Mouse (Mus musculus): ENCODE measurements around the gene Rsph1. TPM values are rescaled to one million over a fixed set of nuclear protein-coding genes. Genes with fewer than 3 reads are reported as not detected.

Gene Rsph1
- polyA plus RNA-seq, 1 experiment from 2014 or later = 2.6 TPM

- 0 out of 2 replicates have a peak, but pooled peaks cover 1% of the 10 kb centered on the region for H3K4me1 ChIP-seq (replicated peaks; ENCODE audit: control insufficient read depth, insufficient read depth, low read length)
- 84% methylated on average over 6 of the region's 6 CpGs for WGBS
- no peak overlapping the region for H3K27ac ChIP-seq (ENCODE audit: low read depth, low read length)
- H3K9me3 ChIP-seq (ENCODE audit: control insufficient read depth, low read length) = no peaks in the 10 kb centered on the region
- H3K27me3 ChIP-seq (ENCODE audit: control insufficient read depth, insufficient read depth, low read length) = no peaks in the 10 kb centered on the region
- no peak overlapping the region for H3K9ac ChIP-seq (ENCODE audit: low read length)
- no peak for DNase-seq (ENCODE audit: low spot score)
- no peaks in the 10 kb centered on the region for H3K36me3 ChIP-seq (ENCODE audit: control insufficient read depth, insufficient read depth, low read length)
- H3K4me3 ChIP-seq (ENCODE audit: low read depth, low read length) = no peak overlapping the region
- H3K4me2 ChIP-seq (ENCODE audit: low read depth, low read length, severe bottlenecking) = no peak overlapping the region
- no peak for ATAC-seq (replicated peaks; ENCODE audit: low FRiP score)
These were observed 15.8 kb downstream of the Rsph1 start for GRCm38 (mm10) chr17:31261352-31261751.

GRCm38 (mm10) chr17:31260430-31260829 lies 16.8 kb downstream of the Rsph1 start:
- no peak overlapping the region for H3K4me3 ChIP-seq (ENCODE audit: low read depth, low read length)
- WGBS = 90% methylated on average over 7 of the region's 7 CpGs
- H3K27ac ChIP-seq (ENCODE audit: low read depth, low read length) = no peak overlapping the region
- H3K9me3 ChIP-seq (ENCODE audit: control insufficient read depth, low read length) = no peaks in the 10 kb centered on the region
- no peaks in the 10 kb centered on the region for H3K27me3 ChIP-seq (ENCODE audit: control insufficient read depth, insufficient read depth, low read length)
- H3K4me1 ChIP-seq (replicated peaks; ENCODE audit: control insufficient read depth, insufficient read depth, low read length) = 0 out of 2 replicates have a peak, but pooled peaks cover 1% of the 10 kb centered on the region
- H3K9ac ChIP-seq (ENCODE audit: low read length) = no peak overlapping the region
- ATAC-seq (replicated peaks; ENCODE audit: low FRiP score) (no peak), DNase-seq (ENCODE audit: low spot score) (no peak)
- H3K36me3 ChIP-seq (ENCODE audit: control insufficient read depth, insufficient read depth, low read length) = no peaks in the 10 kb centered on the region
- H3K4me2 ChIP-seq (ENCODE audit: low read depth, low read length, severe bottlenecking) = no peak overlapping the region

GRCm38 (mm10) chr17:31259825-31260224 lies 17.4 kb downstream of the Rsph1 start:
- no peak overlapping the region for H3K27ac ChIP-seq (ENCODE audit: low read depth, low read length)
- 75% methylated on average over 4 of the region's 4 CpGs for WGBS
- H3K9me3 ChIP-seq (ENCODE audit: control insufficient read depth, low read length) = no peaks in the 10 kb centered on the region
- H3K4me3 ChIP-seq (ENCODE audit: low read depth, low read length) = no peak overlapping the region
- no peaks in the 10 kb centered on the region for H3K4me1 ChIP-seq (replicated peaks; ENCODE audit: control insufficient read depth, insufficient read depth, low read length)
- no peaks in the 10 kb centered on the region for H3K36me3 ChIP-seq (ENCODE audit: control insufficient read depth, insufficient read depth, low read length)
- no peak for ATAC-seq (replicated peaks; ENCODE audit: low FRiP score)
- DNase-seq (ENCODE audit: low spot score) = no peak
- H3K27me3 ChIP-seq (ENCODE audit: control insufficient read depth, insufficient read depth, low read length) = no peaks in the 10 kb centered on the region
- no peak overlapping the region for H3K4me2 ChIP-seq (ENCODE audit: low read depth, low read length, severe bottlenecking)
- H3K9ac ChIP-seq (ENCODE audit: low read length) = no peak overlapping the region

DNA sequence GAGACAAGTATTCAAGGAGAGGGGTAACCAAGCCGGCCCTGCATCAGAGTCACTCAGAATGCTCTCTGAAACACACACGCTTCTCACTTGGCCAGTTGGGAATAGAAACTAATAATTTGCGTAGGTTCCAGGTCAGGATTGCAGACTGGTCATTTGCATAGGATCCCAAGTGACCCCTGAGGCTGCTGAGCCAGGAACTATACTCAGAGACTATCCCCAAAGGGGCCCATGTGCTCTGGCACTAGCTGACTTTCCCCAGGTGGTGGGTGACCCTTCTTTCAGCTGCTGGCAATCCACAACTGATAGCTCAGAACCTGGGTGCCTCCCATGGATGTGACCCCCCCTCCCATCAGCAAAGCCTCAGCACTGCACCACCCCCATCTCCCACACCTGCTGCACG lies 18.0 kb downstream of the Rsph1 start:
- H3K4me3 ChIP-seq (ENCODE audit: low read depth, low read length) = no peak overlapping the region
- no peaks in the 10 kb centered on the region for H3K9me3 ChIP-seq (ENCODE audit: control insufficient read depth, low read length)
- WGBS = 86% methylated on average over 4 of the region's 4 CpGs
- no peak for DNase-seq (ENCODE audit: low spot score)
- H3K36me3 ChIP-seq (ENCODE audit: control insufficient read depth, insufficient read depth, low read length) = no peaks in the 10 kb centered on the region
- no peak overlapping the region for H3K27ac ChIP-seq (ENCODE audit: low read depth, low read length)
- no peak for ATAC-seq (replicated peaks; ENCODE audit: low FRiP score)
- no peak overlapping the region for H3K4me2 ChIP-seq (ENCODE audit: low read depth, low read length, severe bottlenecking)
- no peak overlapping the region for H3K9ac ChIP-seq (ENCODE audit: low read length)
- no peaks in the 10 kb centered on the region for H3K27me3 ChIP-seq (ENCODE audit: control insufficient read depth, insufficient read depth, low read length)
- H3K4me1 ChIP-seq (replicated peaks; ENCODE audit: control insufficient read depth, insufficient read depth, low read length) = no peaks in the 10 kb centered on the region

- no peak overlapping the region for H3K27ac ChIP-seq (ENCODE audit: low read depth, low read length)
- H3K36me3 ChIP-seq (ENCODE audit: control insufficient read depth, insufficient read depth, low read length) = no peaks in the 10 kb centered on the region
- whole genome bisulfite sequencing = 91% methylated on average over 9 of the region's 9 CpGs
- no peaks in the 10 kb centered on the region for H3K4me1 ChIP-seq (replicated peaks; ENCODE audit: control insufficient read depth, insufficient read depth, low read length)
- H3K9ac ChIP-seq (ENCODE audit: low read length) = no peak overlapping the region
- DNase-seq (ENCODE audit: low spot score) (no peak), ATAC-seq (replicated peaks; ENCODE audit: low FRiP score) (no peak)
- no peaks in the 10 kb centered on the region for H3K9me3 ChIP-seq (ENCODE audit: control insufficient read depth, low read length)
- H3K4me3 ChIP-seq (ENCODE audit: low read depth, low read length) = no peak overlapping the region
- no peak overlapping the region for H3K4me2 ChIP-seq (ENCODE audit: low read depth, low read length, severe bottlenecking)
- no peaks in the 10 kb centered on the region for H3K27me3 ChIP-seq (ENCODE audit: control insufficient read depth, insufficient read depth, low read length)
These were observed 18.8 kb downstream of the Rsph1 start for GRCm38 (mm10) chr17:31258310-31258865.

GRCm38 (mm10) chr17:31257898-31258297 lies 19.3 kb downstream of the Rsph1 start:
- Histone ChIP-seq H3K27ac (ENCODE audit: low read depth, low read length) (no peak overlapping the region), H3K4me1 (replicated peaks; ENCODE audit: control insufficient read depth, insufficient read depth, low read length) (no peaks in the 10 kb centered on the region), H3K4me3 (ENCODE audit: low read depth, low read length) (no peak overlapping the region), H3K36me3 (ENCODE audit: control insufficient read depth, insufficient read depth, low read length) (no peaks in the 10 kb centered on the region), H3K9me3 (ENCODE audit: control insufficient read depth, low read length) (no peaks in the 10 kb centered on the region), H3K4me2 (ENCODE audit: low read depth, low read length, severe bottlenecking) (no peak overlapping the region), H3K27me3 (ENCODE audit: control insufficient read depth, insufficient read depth, low read length) (no peaks in the 10 kb centered on the region), H3K9ac (ENCODE audit: low read length) (no peak overlapping the region)
- no peak for DNase-seq (ENCODE audit: low spot score)
- WGBS = 91% methylated on average over 12 of the region's 12 CpGs
- no peak for ATAC-seq (replicated peaks; ENCODE audit: low FRiP score)

DNA sequence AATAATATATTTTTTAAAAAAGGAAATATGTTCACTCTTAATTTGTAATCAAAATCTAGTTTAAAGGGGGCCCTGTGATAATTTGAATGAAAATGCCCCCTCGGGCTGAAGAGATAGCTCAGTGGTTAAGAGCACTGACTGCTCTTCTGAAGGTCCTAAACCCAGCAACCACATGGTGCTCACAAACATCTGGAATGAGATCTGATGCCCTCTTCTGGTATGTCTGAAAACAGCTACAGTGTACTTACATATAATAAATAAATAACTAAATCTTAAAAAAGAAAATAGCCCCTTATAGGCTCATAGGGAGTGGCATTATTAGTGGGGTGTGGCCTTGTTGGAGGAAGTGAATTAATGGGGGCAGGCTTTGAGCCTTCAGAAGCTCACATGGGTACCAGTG lies 20.0 kb downstream of the Rsph1 start:
- no peak for DNase-seq (ENCODE audit: low spot score)
- no peaks in the 10 kb centered on the region for H3K36me3 ChIP-seq (ENCODE audit: control insufficient read depth, insufficient read depth, low read length)
- no peaks in the 10 kb centered on the region for H3K9me3 ChIP-seq (ENCODE audit: control insufficient read depth, low read length)
- H3K27ac ChIP-seq (ENCODE audit: low read depth, low read length) = no peak overlapping the region
- no peak overlapping the region for H3K4me3 ChIP-seq (ENCODE audit: low read depth, low read length)
- no peaks in the 10 kb centered on the region for H3K27me3 ChIP-seq (ENCODE audit: control insufficient read depth, insufficient read depth, low read length)
- H3K9ac ChIP-seq (ENCODE audit: low read length) = no peak overlapping the region
- no peak for ATAC-seq (replicated peaks; ENCODE audit: low FRiP score)
- 81% methylated on average over 1 of the region's 1 CpGs for WGBS
- no peaks in the 10 kb centered on the region for H3K4me1 ChIP-seq (replicated peaks; ENCODE audit: control insufficient read depth, insufficient read depth, low read length)
- H3K4me2 ChIP-seq (ENCODE audit: low read depth, low read length, severe bottlenecking) = no peak overlapping the region

GRCm38 (mm10) chr17:31254463-31254931 lies 22.7 kb downstream of the Rsph1 start:
- peak; percentile 77 for DNase-seq (ENCODE audit: low spot score)
- Histone ChIP-seq H3K9me3 (ENCODE audit: control insufficient read depth, low read length) (no peaks in the 10 kb centered on the region), H3K4me1 (replicated peaks; ENCODE audit: control insufficient read depth, insufficient read depth, low read length) (no peaks in the 10 kb centered on the region), H3K27ac (ENCODE audit: low read depth, low read length) (no peak overlapping the region), H3K27me3 (ENCODE audit: control insufficient read depth, insufficient read depth, low read length) (no peaks in the 10 kb centered on the region), H3K4me3 (ENCODE audit: low read depth, low read length) (no peak overlapping the region), H3K4me2 (ENCODE audit: low read depth, low read length, severe bottlenecking) (no peak overlapping the region), H3K36me3 (ENCODE audit: control insufficient read depth, insufficient read depth, low read length) (no peaks in the 10 kb centered on the region), H3K9ac (ENCODE audit: low read length) (0 out of 2 replicates have a peak overlapping the region, but pooled peaks have one; percentile 12)
- WGBS = 10% methylated on average over 9 of the region's 9 CpGs
- peak; percentile 70 for ATAC-seq (replicated peaks; ENCODE audit: low FRiP score)

DNA sequence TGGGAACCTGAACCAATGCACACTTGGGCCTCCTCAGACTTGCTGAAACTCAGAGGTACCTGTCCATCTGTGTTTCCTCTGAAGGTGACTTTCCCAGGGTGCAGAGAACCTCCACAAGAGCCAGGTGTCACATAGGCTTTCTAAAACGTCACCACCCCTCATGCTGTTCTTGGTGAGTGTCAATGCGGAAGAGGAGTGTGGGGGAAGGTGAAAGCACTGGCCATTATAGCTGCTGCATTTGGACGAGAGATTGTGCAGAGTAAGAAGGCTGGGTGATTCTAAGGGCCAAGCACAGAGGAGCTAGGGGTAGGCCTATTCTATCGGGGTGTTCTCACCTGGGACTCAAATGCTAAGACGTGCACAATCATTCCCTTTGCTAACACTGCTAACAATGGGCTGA lies 23.2 kb downstream of the Rsph1 start:
- no peaks in the 10 kb centered on the region for H3K36me3 ChIP-seq (ENCODE audit: control insufficient read depth, insufficient read depth, low read length)
- 57% methylated on average over 5 of the region's 5 CpGs for WGBS
- no peak overlapping the region for H3K4me2 ChIP-seq (ENCODE audit: low read depth, low read length, severe bottlenecking)
- no peaks in the 10 kb centered on the region for H3K27me3 ChIP-seq (ENCODE audit: control insufficient read depth, insufficient read depth, low read length)
- no peak overlapping the region for H3K4me3 ChIP-seq (ENCODE audit: low read depth, low read length)
- no peaks in the 10 kb centered on the region for H3K9me3 ChIP-seq (ENCODE audit: control insufficient read depth, low read length)
- no peak overlapping the region for H3K9ac ChIP-seq (ENCODE audit: low read length)
- H3K4me1 ChIP-seq (replicated peaks; ENCODE audit: control insufficient read depth, insufficient read depth, low read length) = no peaks in the 10 kb centered on the region
- DNase-seq (ENCODE audit: low spot score) (no peak), ATAC-seq (replicated peaks; ENCODE audit: low FRiP score) (no peak)
- no peak overlapping the region for H3K27ac ChIP-seq (ENCODE audit: low read depth, low read length)

All from forebrain, embryonic 11.5 days (tissue).